In genomic region chr7:105581959-105582358, GRCm38 (mm10) we compare ENCODE assay signal across 7 mouse cellular contexts. TPM values are rescaled to one million over a fixed set of nuclear protein-coding genes. Genes with fewer than 3 reads are reported as not detected.
DNase-seq lines count a peak whose midpoint lies in the region; ATAC-seq and TF ChIP-seq lines count a peak whose summit lies in the region.

No protein-coding gene starts in this region.

- no peak overlapping the region for H3K9ac ChIP-seq in lung, embryonic 14.5 days
- H3K9ac ChIP-seq in forebrain, embryonic 15.5 days (replicated peaks): no peak overlapping the region
- H3K9ac ChIP-seq in neural tube, embryonic 13.5 days: peak overlapping the region; percentile 88

- no peaks in the 10 kb centered on the region for H3K36me3 ChIP-seq in lung, embryonic 14.5 days (ENCODE audit: insufficient read depth)
- H3K36me3 ChIP-seq in forebrain, embryonic 15.5 days: no peaks in the 10 kb centered on the region
- no peaks in the 10 kb centered on the region for H3K36me3 ChIP-seq in limb, embryonic 10.5 days
- H3K36me3 ChIP-seq in neural tube, embryonic 13.5 days: no peaks in the 10 kb centered on the region

- H3K9me3 ChIP-seq in lung, embryonic 14.5 days (ENCODE audit: low read depth, low read length): no peaks in the 10 kb centered on the region
- H3K9me3 ChIP-seq in forebrain, embryonic 15.5 days: no peaks in the 10 kb centered on the region
- no peaks in the 10 kb centered on the region for H3K9me3 ChIP-seq in limb, embryonic 10.5 days (replicated peaks)
- no peaks in the 10 kb centered on the region for H3K9me3 ChIP-seq in neural tube, embryonic 13.5 days

- no peaks in the 10 kb centered on the region; the same call in 1 of the 2 replicates for H3K4me1 ChIP-seq in lung, embryonic 14.5 days (ENCODE audit: insufficient read depth)
- H3K4me1 ChIP-seq in forebrain, embryonic 15.5 days: peaks cover 33% of the 10 kb centered on the region
- H3K4me1 ChIP-seq in limb, embryonic 10.5 days: peaks cover 18% of the 10 kb centered on the region
- H3K4me1 ChIP-seq in neural tube, embryonic 13.5 days (replicated peaks): peaks cover 41% of the 10 kb centered on the region

- H3K27ac ChIP-seq in lung, embryonic 14.5 days (ENCODE audit: low read depth): no peak overlapping the region; the same call in 1 of the 2 replicates
- peak overlapping the region; percentile 91 for H3K27ac ChIP-seq in forebrain, embryonic 15.5 days (replicated peaks)
- H3K27ac ChIP-seq in limb, embryonic 10.5 days: no peak overlapping the region
- H3K27ac ChIP-seq in neural tube, embryonic 13.5 days (replicated peaks): peak overlapping the region; percentile 97

- DNase-seq in lung, embryonic 14.5 days: no peak
- no peak for DNase-seq in lung, postnatal 36 days
- DNase-seq in limb, embryonic 10.5 days (ENCODE audit: low spot score): no peak
- DNase-seq in retina, postnatal 1 day: no peak
- no peak for DNase-seq in layer of hippocampus, postnatal 36 days

- TF ChIP-seq CTCF in lung, embryonic 14.5 days (IDR thresholded peaks at IDR 0.05; ENCODE audit: low read depth): no peak

- H3K4me2 ChIP-seq in lung, embryonic 14.5 days: peak overlapping the region; percentile 67
- H3K4me2 ChIP-seq in forebrain, embryonic 15.5 days (replicated peaks): peak overlapping the region; percentile 48
- H3K4me2 ChIP-seq in neural tube, embryonic 13.5 days: peak overlapping the region; percentile 81

- ATAC-seq in lung, embryonic 14.5 days (ENCODE audit: insufficient read depth): no peak
- no peak for ATAC-seq in forebrain, embryonic 15.5 days (replicated peaks)
- ATAC-seq in neural tube, embryonic 13.5 days (ENCODE audit: low read depth): no peak

- WGBS in lung, embryonic 14.5 days: 66% methylated on average over 2 of the region's 2 CpGs
- 61% methylated on average over 2 of the region's 2 CpGs for WGBS in forebrain, embryonic 15.5 days
- WGBS in limb, embryonic 10.5 days: 80% methylated on average over 2 of the region's 2 CpGs
- WGBS in neural tube, embryonic 13.5 days: 84% methylated on average over 2 of the region's 2 CpGs

- peak overlapping the region; percentile 77 for H3K4me3 ChIP-seq in lung, embryonic 14.5 days (ENCODE audit: low read depth, low read length)
- H3K4me3 ChIP-seq in forebrain, embryonic 15.5 days: peak overlapping the region; percentile 64
- peak overlapping the region; percentile 76; the same call in 1 of the 2 replicates for H3K4me3 ChIP-seq in limb, embryonic 10.5 days
- H3K4me3 ChIP-seq in neural tube, embryonic 13.5 days: peak overlapping the region; percentile 81

- H3K27me3 ChIP-seq in lung, embryonic 14.5 days (ENCODE audit: insufficient read depth, low read length): no peaks in the 10 kb centered on the region
- H3K27me3 ChIP-seq in forebrain, embryonic 15.5 days: no peaks in the 10 kb centered on the region
- 0 out of 2 replicates have a peak, but pooled peaks cover 3% of the 10 kb centered on the region for H3K27me3 ChIP-seq in limb, embryonic 10.5 days (ENCODE audit: low read depth, poor library complexity, severe bottlenecking)
- H3K27me3 ChIP-seq in neural tube, embryonic 13.5 days: no peaks in the 10 kb centered on the region

RNA-seq across cellular contexts. Expression of gene Apbb1, which starts 0.5 kb away (rescaled TPM):
- polyA plus RNA-seq in lung, embryonic 14.5 days (2014; fragmentation: Nextera tagmentation; extraction: Ambion mirVana): 36.6 and 37.6 TPM in 2 replicates
- polyA plus RNA-seq in forebrain, embryonic 15.5 days (2015; fragmentation: Nextera tagmentation; extraction: Ambion mirVana): 249 and 255 TPM in 2 replicates
- polyA plus RNA-seq in limb, embryonic 10.5 days (2016; fragmentation: Nextera tagmentation; extraction: Ambion mirVana): 76.9 and 81.9 TPM in 2 replicates
- 206 and 248 TPM in 2 replicates for polyA plus RNA-seq in neural tube, embryonic 13.5 days (2015; fragmentation: Nextera tagmentation; extraction: Ambion mirVana)
- 100 to 1,000 TPM; 352 to 385 TPM for total RNA-seq in layer of hippocampus, postnatal 36 days (2021)

RNA-seq across cellular contexts. Expression of gene Hpx, which starts 18.0 kb away (rescaled TPM):
- polyA plus RNA-seq in lung, embryonic 14.5 days (2014; fragmentation: Nextera tagmentation; extraction: Ambion mirVana): 0.57 and 0.59 TPM in 2 replicates
- 0.11 and 0.24 TPM in 2 replicates for polyA plus RNA-seq in forebrain, embryonic 15.5 days (2015; fragmentation: Nextera tagmentation; extraction: Ambion mirVana)
- polyA plus RNA-seq in limb, embryonic 10.5 days (2016; fragmentation: Nextera tagmentation; extraction: Ambion mirVana): 0.48 TPM in 1 of 2 replicates, not detected in the other
- polyA plus RNA-seq in neural tube, embryonic 13.5 days (2015; fragmentation: Nextera tagmentation; extraction: Ambion mirVana): 0.21 and 0.26 TPM in 2 replicates
- total RNA-seq in layer of hippocampus, postnatal 36 days (2021): under 1 TPM in 1 of 2 experiments, not detected in 1; 0.22 TPM

RNA-seq across cellular contexts. Expression of gene Smpd1, which starts 27.8 kb away (rescaled TPM):
- 38.7 and 38.9 TPM in 2 replicates for polyA plus RNA-seq in lung, embryonic 14.5 days (2014; fragmentation: Nextera tagmentation; extraction: Ambion mirVana)
- 65.5 and 69.8 TPM in 2 replicates for polyA plus RNA-seq in forebrain, embryonic 15.5 days (2015; fragmentation: Nextera tagmentation; extraction: Ambion mirVana)
- polyA plus RNA-seq in limb, embryonic 10.5 days (2016; fragmentation: Nextera tagmentation; extraction: Ambion mirVana): 26.1 and 31.9 TPM in 2 replicates
- 62.0 and 71.4 TPM in 2 replicates for polyA plus RNA-seq in neural tube, embryonic 13.5 days (2015; fragmentation: Nextera tagmentation; extraction: Ambion mirVana)
- total RNA-seq in layer of hippocampus, postnatal 36 days (2021): 10 to 100 TPM; 78.8 to 87.0 TPM

RNA-seq across cellular contexts. Expression of gene Trim3, which starts 51.4 kb away (rescaled TPM):
- polyA plus RNA-seq in lung, embryonic 14.5 days (2014; fragmentation: Nextera tagmentation; extraction: Ambion mirVana): 43.8 and 45.3 TPM in 2 replicates
- 69.4 and 72.3 TPM in 2 replicates for polyA plus RNA-seq in forebrain, embryonic 15.5 days (2015; fragmentation: Nextera tagmentation; extraction: Ambion mirVana)
- polyA plus RNA-seq in limb, embryonic 10.5 days (2016; fragmentation: Nextera tagmentation; extraction: Ambion mirVana): 24.5 and 31.2 TPM in 2 replicates
- 84.1 and 85.4 TPM in 2 replicates for polyA plus RNA-seq in neural tube, embryonic 13.5 days (2015; fragmentation: Nextera tagmentation; extraction: Ambion mirVana)
- 100 to 1,000 TPM; 129 to 139 TPM for total RNA-seq in layer of hippocampus, postnatal 36 days (2021)

RNA-seq across cellular contexts. Expression of gene Timm10b, which starts 57.9 kb away (rescaled TPM):
- polyA plus RNA-seq in lung, embryonic 14.5 days (2014; fragmentation: Nextera tagmentation; extraction: Ambion mirVana): 200 and 201 TPM in 2 replicates
- polyA plus RNA-seq in forebrain, embryonic 15.5 days (2015; fragmentation: Nextera tagmentation; extraction: Ambion mirVana): 135 and 139 TPM in 2 replicates
- 173 and 196 TPM in 2 replicates for polyA plus RNA-seq in limb, embryonic 10.5 days (2016; fragmentation: Nextera tagmentation; extraction: Ambion mirVana)
- 166 and 168 TPM in 2 replicates for polyA plus RNA-seq in neural tube, embryonic 13.5 days (2015; fragmentation: Nextera tagmentation; extraction: Ambion mirVana)
- 10 to 100 TPM; 67.3 to 67.7 TPM for total RNA-seq in layer of hippocampus, postnatal 36 days (2021)

Comparison
In these comparisons a context has a peak if more than half of its experiments do, and no peak if none do; other contexts are left out.
1. H3K27ac ChIP-seq: peak in forebrain, embryonic 15.5 days (single experiment) and neural tube, embryonic 13.5 days (single experiment); none in lung, embryonic 14.5 days (single experiment) and limb, embryonic 10.5 days (single experiment).
2. Peak in every context shown above with its lines, with median percentiles within 50 percentile points of each other: H3K4me2 ChIP-seq and H3K4me3 ChIP-seq.